Mouse (Mus musculus) megakaryocyte, embryonic 14.5 days (primary cell): ENCODE data around the gene Ctss.

Experiments used
- FLI1 ChIP-seq: IDR thresholded peaks from 2 replicates; pipeline ENCODE4 v1.6.1; 2012; ENCODE audit warnings: low read length, inconsistent platforms, mixed read lengths
- GATA1 ChIP-seq: IDR thresholded peaks from 3 replicates; pipeline ENCODE4 v1.6.1; 2012; ENCODE audit warnings: mixed read lengths, low read length, inconsistent platforms, borderline replicate concordance

DNA sequence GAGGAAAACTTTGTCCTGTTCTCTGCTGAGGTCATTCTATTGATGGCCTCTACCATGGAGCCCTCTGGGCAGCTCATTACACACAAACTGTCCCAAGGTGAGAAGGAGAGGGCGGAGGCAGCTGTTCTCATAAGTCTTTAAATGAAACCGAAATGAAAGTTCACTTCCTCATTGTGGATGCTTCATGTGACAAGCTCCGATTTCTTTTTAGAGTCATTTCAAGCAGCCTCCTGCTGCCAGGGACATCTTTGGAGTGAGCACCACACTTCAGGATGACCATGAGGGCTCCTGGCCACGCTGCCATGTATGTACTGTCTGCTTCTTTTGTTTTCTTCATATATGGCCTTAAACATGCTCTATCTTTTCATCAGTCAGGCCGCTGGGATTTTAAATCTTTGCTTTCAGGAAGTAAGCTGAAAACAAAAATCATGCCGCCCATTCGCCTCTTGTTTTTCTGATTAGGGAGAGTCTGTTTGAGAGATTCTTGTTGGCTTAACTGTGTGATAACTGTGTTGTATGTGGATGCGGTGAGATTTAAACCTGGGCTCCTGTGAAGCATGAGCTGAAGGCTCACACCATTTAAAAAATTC lies at the start of gene Ctss:
- no peak for TF ChIP-seq GATA1
- TF ChIP-seq FLI1: no peak
